Mouse (Mus musculus) embryonic fibroblast, embryonic 13.5 days (primary cell): ENCODE data around the gene Aven. TPM values are rescaled to one million over a fixed set of nuclear protein-coding genes. Genes with fewer than 3 reads are reported as not detected.

Source experiments
- H3K27ac ChIP-seq: 2 replicates; pipeline ENCODE4 v1.5.1; 2012; ENCODE audit warnings: low read length, control low read depth, inconsistent platforms; ENCODE audit not compliant: insufficient read depth
- H3K4me1 ChIP-seq: 2 replicates; pipeline ENCODE4 v1.6.1; 2011; ENCODE audit warnings: low read length; ENCODE audit not compliant: control insufficient read depth, insufficient read depth
- H3K4me3 ChIP-seq: 2 replicates; pipeline ENCODE4 v1.5.1; 2011; ENCODE audit warnings: mild to moderate bottlenecking, control low read depth, low read length; ENCODE audit not compliant: insufficient read depth
- CTCF ChIP-seq: IDR thresholded peaks from 2 replicates; pipeline ENCODE4 v1.5.1; 2011; ENCODE audit warnings: mild to moderate bottlenecking, control low read depth, low read length, moderate library complexity, borderline replicate concordance; ENCODE audit not compliant: insufficient read depth
- POLR2A ChIP-seq: IDR thresholded peaks from 2 replicates; pipeline ENCODE4 v1.6.1; 2011; ENCODE audit warnings: low read depth, mild to moderate bottlenecking, control low read depth, low read length, moderate library complexity
- polyA plus RNA-seq: library from polyadenylated mRNA; stranded (reverse); fragments of >200 nt; gene quantifications from 2 replicates; pipeline ENCODE4 v1.2.4, GENCODE M21; 2011; ENCODE audit warnings: low read depth; ENCODE audit not compliant: missing spikeins, insufficient read length

The Aven gene
- polyA plus RNA-seq, 1 experiment: 10.6 TPM

DNA sequence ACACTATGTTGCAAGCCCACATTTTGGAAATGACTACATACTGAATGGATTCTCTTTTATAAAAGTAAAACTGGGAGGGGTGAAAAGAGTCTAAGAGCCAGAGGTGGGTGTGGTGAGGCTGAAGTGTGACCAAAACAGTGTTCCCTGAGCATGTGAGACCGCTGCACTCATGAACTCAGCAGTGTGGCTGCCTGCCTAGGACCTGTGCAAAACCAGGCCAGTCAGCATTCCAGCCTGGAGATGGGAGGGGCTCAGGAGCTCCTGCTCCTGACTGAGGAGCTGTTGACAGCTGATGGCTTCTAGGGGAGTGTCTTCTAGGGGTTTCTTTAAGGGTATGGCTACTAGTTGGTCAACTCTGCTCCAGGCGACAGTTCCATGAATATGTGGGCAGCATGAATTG, 7.9 kb upstream of the Aven start:
- Histone ChIP-seq H3K27ac (no peak overlapping the region), H3K4me3 (no peak overlapping the region), H3K4me1 (no peaks in the 10 kb centered on the region)
- TF ChIP-seq CTCF: no peak
- TF ChIP-seq POLR2A: no peak

- no peaks in the 10 kb centered on the region for H3K4me1 ChIP-seq
- H3K4me3 ChIP-seq: no peak overlapping the region
- no peak for TF ChIP-seq POLR2A
- no peak for TF ChIP-seq CTCF
- no peak overlapping the region for H3K27ac ChIP-seq
Measured at GRCm38 (mm10) chr2:112490483-112491196, 2.1 kb upstream of the Aven start.

DNA sequence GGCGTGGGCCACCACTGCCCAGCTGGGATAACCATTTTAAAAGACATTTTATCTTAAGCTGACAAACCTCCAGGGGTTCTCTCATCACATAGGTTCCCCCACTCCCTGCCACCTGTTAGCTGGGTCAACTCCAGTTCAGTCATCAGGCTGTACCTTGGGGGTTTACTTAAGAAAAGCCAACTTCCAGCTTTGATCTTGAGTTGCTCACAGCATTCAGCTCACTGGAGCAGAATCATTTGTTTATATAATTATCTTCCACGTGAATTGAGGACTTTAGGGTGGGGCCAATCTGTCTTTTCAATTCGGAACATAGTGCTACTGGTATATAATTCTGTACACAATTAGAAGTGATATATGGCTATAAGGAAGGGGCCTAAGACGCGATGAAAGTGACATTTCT, 1.1 kb upstream of the Aven start:
- H3K4me1 ChIP-seq: no peaks in the 10 kb centered on the region
- no peak overlapping the region for H3K27ac ChIP-seq
- TF ChIP-seq CTCF: no peak
- TF ChIP-seq POLR2A: no peak

GRCm38 (mm10) chr2:112492431-112492855, 321 bp upstream of the Aven start:
- no peaks in the 10 kb centered on the region for H3K4me1 ChIP-seq
- H3K4me3 ChIP-seq: peak overlapping the region; percentile 49
- peak; percentile 52; the same call in 1 of the 2 replicates for TF ChIP-seq POLR2A
- TF ChIP-seq CTCF: no peak
- H3K27ac ChIP-seq: peak overlapping the region; percentile 85

More for the DNA sequence above, 1.1 kb upstream of the Aven start:
- H3K4me3 ChIP-seq: no peak overlapping the region

DNA sequence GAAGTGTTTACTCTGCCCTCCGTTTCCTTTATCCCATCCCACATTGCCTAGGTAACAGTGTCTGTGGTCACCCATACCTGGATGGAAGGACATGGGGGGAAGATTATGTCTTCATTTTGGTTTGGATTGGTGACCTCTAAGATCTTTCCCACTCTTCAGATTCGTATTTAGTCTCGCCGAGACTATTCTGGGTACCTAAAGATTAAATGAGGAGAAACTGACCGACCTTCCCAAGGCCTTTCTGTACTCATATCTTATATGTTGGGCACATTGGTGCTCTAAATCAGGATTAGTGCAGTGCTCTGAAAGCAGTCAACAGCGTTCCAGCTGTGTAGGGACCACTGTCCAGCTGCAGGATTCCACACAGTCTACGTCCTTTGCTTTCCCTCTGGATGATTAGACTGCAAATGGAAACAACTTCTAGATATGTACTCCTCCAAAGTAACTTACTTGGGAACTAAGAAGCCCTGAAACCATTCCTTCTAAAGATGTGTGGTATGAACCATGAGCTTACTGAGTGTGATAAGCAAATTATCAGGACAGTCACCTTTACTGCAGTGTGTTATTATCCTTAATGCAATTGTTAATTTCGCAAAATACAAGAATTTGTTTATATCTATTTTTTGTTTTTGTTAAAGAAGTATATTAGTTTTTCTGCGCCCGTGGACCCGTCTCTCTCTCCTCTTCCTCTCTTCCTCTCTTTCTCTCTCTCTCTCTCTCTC, 936 bp downstream of the Aven start:
- Histone ChIP-seq H3K4me1 (no peaks in the 10 kb centered on the region), H3K27ac (peak overlapping the region; percentile 53), H3K4me3 (peak overlapping the region; percentile 68)
- no peak for TF ChIP-seq POLR2A
- no peak for TF ChIP-seq CTCF

GRCm38 (mm10) chr2:112497851-112498250, 5.1 kb downstream of the Aven start:
- Histone ChIP-seq H3K4me1 (no peaks in the 10 kb centered on the region), H3K4me3 (no peak overlapping the region), H3K27ac (no peak overlapping the region)
- TF ChIP-seq CTCF (no peak), POLR2A (no peak)

- Histone ChIP-seq H3K4me1 (no peaks in the 10 kb centered on the region), H3K27ac (no peak overlapping the region), H3K4me3 (no peak overlapping the region)
- peak; percentile 44; the same call in 1 of the 2 replicates for TF ChIP-seq CTCF
- no peak for TF ChIP-seq POLR2A
Measured at GRCm38 (mm10) chr2:112501209-112501608, 8.4 kb downstream of the Aven start.

GRCm38 (mm10) chr2:112503978-112504377, 11.2 kb downstream of the Aven start:
- Histone ChIP-seq H3K27ac (no peak overlapping the region), H3K4me3 (no peak overlapping the region), H3K4me1 (no peaks in the 10 kb centered on the region)
- no peak for TF ChIP-seq POLR2A
- TF ChIP-seq CTCF: no peak

DNA sequence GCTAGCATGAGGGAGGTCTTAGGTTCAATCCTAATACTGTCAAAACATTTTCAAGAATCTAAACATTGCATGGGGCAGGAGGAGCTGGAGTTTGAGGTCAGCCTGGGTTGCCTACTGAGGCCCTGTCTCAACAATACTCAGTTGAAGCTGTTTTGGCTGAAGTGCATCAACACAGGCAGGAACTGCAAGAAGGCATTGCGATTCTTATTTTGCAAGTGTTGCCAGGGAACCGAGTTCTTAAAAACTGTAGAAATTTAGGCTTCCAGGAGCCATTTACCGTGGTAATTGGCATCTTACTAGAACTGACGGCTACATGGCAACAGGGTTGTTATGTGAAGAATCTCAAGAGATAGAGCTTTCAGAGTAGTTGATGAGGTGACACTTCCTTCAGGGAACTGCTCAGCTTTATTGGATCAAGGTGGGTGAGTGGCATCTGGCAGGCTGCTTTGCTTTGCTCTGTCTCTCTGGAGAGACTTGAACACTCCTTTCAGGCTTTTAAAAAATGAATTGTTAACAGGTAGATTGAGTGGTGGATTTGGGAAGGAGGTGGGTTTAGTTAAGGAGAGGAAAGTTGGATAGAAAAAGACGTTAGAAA, 14.2 kb downstream of the Aven start:
- Histone ChIP-seq H3K27ac (no peak overlapping the region), H3K4me3 (no peak overlapping the region), H3K4me1 (no peaks in the 10 kb centered on the region)
- TF ChIP-seq POLR2A: no peak
- no peak for TF ChIP-seq CTCF

DNA sequence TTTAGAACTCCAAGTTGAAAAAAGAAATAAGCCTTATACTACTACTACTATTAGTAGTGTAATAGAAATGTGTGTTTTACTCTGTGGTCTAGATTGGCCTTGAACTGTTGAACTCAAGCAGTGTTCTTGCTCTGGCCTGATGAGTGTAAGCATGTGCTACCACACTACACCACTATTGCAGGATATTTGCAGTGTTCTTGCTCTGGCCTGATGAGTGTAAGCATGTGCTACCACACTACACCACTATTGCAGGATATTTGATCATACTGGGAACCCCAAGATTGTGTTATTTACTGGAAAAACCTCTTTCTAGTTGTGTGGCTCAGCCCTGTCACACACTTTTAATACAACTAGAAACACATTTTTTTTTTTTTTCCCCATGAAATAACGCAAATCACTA, 14.7 kb downstream of the Aven start:
- Histone ChIP-seq H3K4me1 (no peaks in the 10 kb centered on the region), H3K27ac (no peak overlapping the region), H3K4me3 (no peak overlapping the region)
- no peak for TF ChIP-seq CTCF
- no peak for TF ChIP-seq POLR2A
